Mouse (Mus musculus): ENCODE results near the gene Ublcp1. TPM values are rescaled to one million over a fixed set of nuclear protein-coding genes. Genes with fewer than 3 reads are reported as not detected.
A peak's percentile ranks its signal among the peaks of the same experiment; 100 is the strongest.

The Ublcp1 gene
- total and polyA plus RNA-seq, 3 experiments: 18.9 to 34.1 (median 26.7) TPM

DNA sequence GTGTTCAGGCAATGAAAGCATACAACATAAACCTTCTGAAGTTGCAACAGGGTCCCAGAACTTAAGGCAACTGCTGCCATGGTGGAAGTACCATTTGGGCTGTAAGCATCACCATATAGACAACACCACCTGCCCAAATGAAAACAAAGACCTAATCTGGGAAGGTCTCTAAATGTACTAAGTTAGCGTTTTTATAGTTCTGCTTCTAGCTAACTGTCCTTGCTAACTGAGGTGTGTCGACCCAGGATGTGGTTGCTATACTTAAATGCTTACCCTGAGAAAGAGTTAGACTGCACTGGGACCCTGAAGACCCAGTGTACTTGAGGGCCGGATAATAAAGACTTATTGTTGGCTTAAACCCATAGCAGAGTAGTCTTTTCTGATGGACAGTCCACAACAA is 5.2 kb upstream of the Ublcp1 start:
- Histone ChIP-seq H3K27ac (ENCODE audit: insufficient read depth, low read depth) (no peak overlapping the region), H3K4me3 (replicated peaks in 1 of 3; ENCODE audit: low read depth in 2 of 3, low read length in 2 of 3, poor library complexity in 1 of 3) (no peak overlapping the region), H3K9ac (ENCODE audit: insufficient read depth, low read depth) (no peak overlapping the region), H3K79me2 (replicated peaks; ENCODE audit: control insufficient read depth, extremely low read depth, insufficient read depth, poor library complexity, severe bottlenecking) (no peaks in the 10 kb centered on the region), H3K36me3 (replicated peaks in 1 of 2; ENCODE audit: control insufficient read depth in 1 of 2, insufficient read depth in 1 of 2, low read length in 1 of 2) (no peaks in the 10 kb centered on the region), H3K4me2 (ENCODE audit: insufficient read depth, low read depth, poor library complexity, severe bottlenecking) (no peak overlapping the region), H3K9me3 (replicated peaks; ENCODE audit: low read length) (peaks cover 6% of the 10 kb centered on the region), H3K4me1 (ENCODE audit: control insufficient read depth in 1 of 2, insufficient read depth in 2 of 2) (peaks cover 10 to 41% of the 10 kb centered on the region in 2 experiments; a peak in 3 of 4 replicates), H3K27me3 (replicated peaks) (no peaks in the 10 kb centered on the region)
- TF ChIP-seq NRF1 (IDR thresholded peaks at IDR 0.05; ENCODE audit: low read depth, low read length) (no peak), USF2 (conservative IDR thresholded peaks at IDR 0.05; ENCODE audit: low read depth, low read length) (no peak), MEF2A (IDR thresholded peaks at IDR 0.05; ENCODE audit: borderline replicate concordance, low read depth, low read length) (no peak), GABPA (IDR thresholded peaks at IDR 0.05; ENCODE audit: insufficient replicate concordance, low read depth, low read length) (no peak), ZKSCAN1 (IDR thresholded peaks at IDR 0.05; ENCODE audit: borderline replicate concordance, low read depth, low read length) (no peak), KAT2A (IDR thresholded peaks at IDR 0.05; ENCODE audit: insufficient replicate concordance, low read length) (no peak)
- in situ Hi-C loops (cut with MboI; ENCODE audit: low pct_ligation_motif_present, low pct_unique_long_range_greater_than_20kb, low sequenced_read_pairs): no loop called here
- DNase-seq (ENCODE audit: extremely low read depth): no peak
- dilution Hi-C loops (cut with MboI; ENCODE audit: extremely low pct_ligation_motif_present, extremely low pct_unique_long_range_greater_than_20kb, low sequenced_read_pairs): no loop called here

DNA sequence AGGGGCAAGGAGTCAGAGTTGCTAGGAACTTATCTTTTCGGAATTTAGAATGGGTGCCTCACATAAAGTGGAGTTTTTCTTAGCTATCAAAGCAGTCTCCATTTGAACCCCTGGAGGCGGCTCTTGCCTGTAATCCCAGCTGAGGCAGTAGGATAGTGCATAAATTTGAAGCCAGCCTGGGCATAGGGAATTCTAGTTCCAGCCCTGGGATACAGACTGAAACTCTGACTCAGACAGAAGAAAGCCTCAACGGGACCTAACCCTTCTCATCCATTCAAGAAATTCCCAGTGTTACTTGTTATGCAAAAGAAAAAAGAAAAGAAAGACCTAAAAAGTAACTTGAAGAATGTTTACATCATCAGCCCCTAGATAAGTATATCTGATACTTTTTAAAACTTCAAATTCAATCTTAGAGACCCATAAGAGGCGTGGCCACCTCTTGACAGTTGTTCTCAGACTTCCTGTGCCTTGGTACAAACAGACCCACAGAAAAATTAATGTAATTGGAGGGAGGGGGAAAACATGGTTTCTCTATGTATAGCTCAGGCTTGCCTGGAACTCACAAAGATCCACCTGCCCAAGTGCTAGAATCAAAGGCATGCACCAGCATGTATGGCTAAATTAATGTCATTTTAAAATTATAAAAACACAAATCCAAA is 1.2 kb upstream of the Ublcp1 start:
- peaks cover 10 to 60% of the 10 kb centered on the region in 2 experiments; a peak in 3 of 4 replicates for H3K4me1 ChIP-seq (ENCODE audit: control insufficient read depth in 1 of 2, insufficient read depth in 2 of 2)
- dilution Hi-C loops (cut with MboI; ENCODE audit: extremely low pct_ligation_motif_present, extremely low pct_unique_long_range_greater_than_20kb, low sequenced_read_pairs): no loop called here

More for the DNA sequence above, 1.2 kb upstream of the Ublcp1 start:
- TF ChIP-seq UBTF (IDR thresholded peaks at IDR 0.05; ENCODE audit: low read depth, low read length): no peak
- TF ChIP-seq JUN (IDR thresholded peaks at IDR 0.05; ENCODE audit: insufficient read depth, low read depth, low read length): no peak
- TF ChIP-seq NELFE (IDR thresholded peaks at IDR 0.05; ENCODE audit: low read depth, low read length): no peak
- peak; percentile 38; the same call in 1 of the 2 replicates for TF ChIP-seq MAX (IDR thresholded peaks at IDR 0.05; ENCODE audit: low read length)
- TF ChIP-seq ZNF384 (IDR thresholded peaks at IDR 0.05; ENCODE audit: low read depth, low read length): no peak
- no peak for TF ChIP-seq SIN3A (IDR thresholded peaks at IDR 0.05; ENCODE audit: low read length)
- no peak for TF ChIP-seq E2F4 (IDR thresholded peaks at IDR 0.05; ENCODE audit: insufficient replicate concordance, low read depth, low read length)
- TF ChIP-seq HCFC1 (IDR thresholded peaks at IDR 0.05; ENCODE audit: low read depth, low read length): 0 out of 2 replicates have a peak, but pooled peaks have one; percentile 26
- no peak; the same call in none of the 2 replicates for TF ChIP-seq CHD2 (IDR thresholded peaks at IDR 0.05; ENCODE audit: low read length)
- TF ChIP-seq POLR2A (IDR thresholded peaks at IDR 0.05; ENCODE audit: low read depth, low read length): no peak
- TF ChIP-seq KAT2A (IDR thresholded peaks at IDR 0.05; ENCODE audit: insufficient replicate concordance, low read length): no peak
- H3K9me3 ChIP-seq (replicated peaks; ENCODE audit: low read length): no peaks in the 10 kb centered on the region
- in situ Hi-C loops (cut with MboI; ENCODE audit: low pct_ligation_motif_present, low pct_unique_long_range_greater_than_20kb, low sequenced_read_pairs): no loop called here
- no peaks in the 10 kb centered on the region for H3K27me3 ChIP-seq (replicated peaks)
- no peak for DNase-seq (ENCODE audit: extremely low read depth)
- H3K27ac ChIP-seq (ENCODE audit: insufficient read depth, low read depth): 0 out of 2 replicates have a peak overlapping the region, but pooled peaks have one; percentile 88
- peak overlapping the region; percentile 86 for H3K4me2 ChIP-seq (ENCODE audit: insufficient read depth, low read depth, poor library complexity, severe bottlenecking)
- peaks cover 8% of the 10 kb centered on the region for H3K79me2 ChIP-seq (replicated peaks; ENCODE audit: control insufficient read depth, extremely low read depth, insufficient read depth, poor library complexity, severe bottlenecking)
- H3K4me3 ChIP-seq (replicated peaks in 1 of 3; ENCODE audit: low read depth in 2 of 3, low read length in 2 of 3, poor library complexity in 1 of 3): peak overlapping the region; percentile 73 to 93 (median 81)
- peak overlapping the region; percentile 79 for H3K9ac ChIP-seq (ENCODE audit: insufficient read depth, low read depth)
- peaks cover 0 to 2% of the 10 kb centered on the region in 2 experiments for H3K36me3 ChIP-seq (replicated peaks in 1 of 2; ENCODE audit: control insufficient read depth in 1 of 2, insufficient read depth in 1 of 2, low read length in 1 of 2)

All from CH12.LX (cell line).